Mouse (Mus musculus) liver, adult 2 months (tissue): ENCODE measurements around the gene Sept11. TPM values are rescaled to one million over a fixed set of nuclear protein-coding genes. Genes with fewer than 3 reads are reported as not detected.
A peak's percentile ranks its signal among the peaks of the same experiment; 100 is the strongest.

ENCODE experiments used
- DNase-seq: peaks from one replicate; pipeline ENCODE4 v3.0.0-alpha.2; 2011; ENCODE audit warnings: low read depth, low spot score; ENCODE audit errors: extremely low read depth
- H3K27ac ChIP-seq: fragments of 200-500 bp; replicated peaks from 2 replicates; pipeline ENCODE4 v1.5.1; 2012; ENCODE audit warnings: low read depth, mild to moderate bottlenecking, control low read depth, inconsistent platforms, low read length; ENCODE audit not compliant: insufficient read depth
- H3K27me3 ChIP-seq: fragments of 200-500 bp; 2 replicates; pipeline ENCODE4 v1.6.1; 2012; ENCODE audit warnings: mild to moderate bottlenecking, moderate library complexity, low read length, inconsistent platforms; ENCODE audit not compliant: control insufficient read depth, insufficient read depth
- H3K36me3 ChIP-seq: fragments of 200-500 bp; 2 replicates; pipeline ENCODE4 v1.6.1; 2012; ENCODE audit warnings: low read length, inconsistent platforms; ENCODE audit not compliant: control insufficient read depth, insufficient read depth
- H3K4me1 ChIP-seq: fragments of 200-500 bp; 2 replicates; pipeline ENCODE4 v1.6.1; 2011; ENCODE audit warnings: low read length; ENCODE audit not compliant: control insufficient read depth, insufficient read depth
- H3K4me3 ChIP-seq: fragments of 200-500 bp; 2 replicates; pipeline ENCODE4 v1.5.1; 2011; ENCODE audit warnings: low read depth, mild to moderate bottlenecking, control low read depth, low read length, moderate library complexity; ENCODE audit not compliant: insufficient read depth
- H3K79me2 ChIP-seq: fragments of 200-500 bp; 2 replicates; pipeline ENCODE4 v1.6.1; 2012; ENCODE audit warnings: inconsistent platforms, mild to moderate bottlenecking, low read length, moderate library complexity; ENCODE audit not compliant: control insufficient read depth, insufficient read depth
- H3K9ac ChIP-seq: fragments of 200-500 bp; 2 replicates; pipeline ENCODE4 v1.6.1; 2012; ENCODE audit warnings: low read depth, mild to moderate bottlenecking, control low read depth, inconsistent platforms, low read length
- CTCF ChIP-seq: fragments of 200-500 bp; IDR thresholded peaks from 2 replicates; pipeline ENCODE4 v1.5.1; 2011; ENCODE audit warnings: low read depth, low read length, control low read depth
- POLR2A ChIP-seq: fragments of 200-500 bp; IDR thresholded peaks from 2 replicates; pipeline ENCODE4 v1.6.1; 2011; ENCODE audit warnings: low read length, control low read depth; ENCODE audit not compliant: insufficient read depth; ENCODE audit errors: extremely low read depth
- WGBS: fragments of 180-500 bp; shearing (Covaris S2); methylation state at CpG from one replicate; pipeline ENCODE4 v1.1.7; 2018; 5-methylcytosine and 5-hydroxymethylcytosine counted together
- polyA plus RNA-seq: library from polyadenylated mRNA; depleted of rRNA; stranded (reverse); fragments of >200 nt; gene quantifications from 2 replicates; pipeline ENCODE4 v1.2.3, GENCODE M21; 2012
- total RNA-seq: library from RNA; depleted of rRNA; stranded (reverse); fragments of >200 nt; gene quantifications from 2 replicates; pipeline ENCODE4 v1.2.3, GENCODE M21; 2014

The Sept11 gene
- total and polyA plus RNA-seq, 2 experiments: 7.1 to 7.3 TPM

GRCm38 (mm10) chr5:93133445-93134244, 40.4 kb downstream of the Sept11 start:
- Histone ChIP-seq H3K27me3 (no peaks in the 10 kb centered on the region), H3K27ac (no peak overlapping the region), H3K4me3 (no peak overlapping the region), H3K4me1 (peaks cover 4% of the 10 kb centered on the region; the same call in 1 of the 2 replicates), H3K36me3 (no peaks in the 10 kb centered on the region), H3K9ac (no peak overlapping the region), H3K79me2 (no peaks in the 10 kb centered on the region)
- DNase-seq: no peak
- TF ChIP-seq CTCF (no peak), POLR2A (no peak)
- WGBS: 66% methylated on average over 10 of the region's 10 CpGs

- H3K4me1 ChIP-seq: peaks cover 4% of the 10 kb centered on the region; the same call in 1 of the 2 replicates
- H3K36me3 ChIP-seq: no peaks in the 10 kb centered on the region
- no peak overlapping the region for H3K9ac ChIP-seq
- H3K27me3 ChIP-seq: no peaks in the 10 kb centered on the region
- 78% methylated on average over 10 of the region's 10 CpGs for WGBS
- H3K4me3 ChIP-seq: no peak overlapping the region
- no peak for DNase-seq
- no peak for TF ChIP-seq CTCF
- no peak for TF ChIP-seq POLR2A
- no peak overlapping the region for H3K27ac ChIP-seq
- H3K79me2 ChIP-seq: no peaks in the 10 kb centered on the region
Observed at GRCm38 (mm10) chr5:93135368-93136107, 42.3 kb downstream of the Sept11 start.

DNA sequence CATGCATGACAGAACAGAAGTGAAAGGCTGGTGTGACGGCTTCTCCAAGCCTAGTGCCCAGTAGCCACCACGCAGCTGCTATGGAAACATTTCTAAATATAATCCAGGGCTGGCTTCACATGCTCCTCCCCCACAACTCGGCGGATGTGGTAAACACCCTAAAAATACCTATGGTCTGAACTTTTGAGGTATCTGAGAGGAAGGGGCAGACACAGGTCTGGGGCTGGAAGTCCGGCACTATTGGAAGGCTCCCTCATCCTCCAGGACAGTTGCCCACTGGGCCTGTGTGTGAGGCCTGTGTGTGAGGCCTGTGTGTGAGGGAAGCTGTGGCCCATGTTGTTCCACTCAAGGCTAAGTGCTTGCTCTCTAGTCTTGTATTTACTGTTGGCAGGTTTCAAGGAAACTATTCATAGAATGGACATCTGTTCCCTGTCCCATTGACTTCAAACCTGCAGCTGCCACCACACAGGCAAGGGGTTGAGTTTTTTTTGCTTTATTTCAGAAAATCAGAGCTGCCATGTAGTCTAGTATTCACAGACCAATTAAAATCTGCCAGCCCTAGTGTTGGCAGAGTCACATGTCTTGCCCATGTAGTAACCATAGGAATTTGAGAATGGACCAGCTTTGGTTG, 43.8 kb downstream of the Sept11 start:
- Histone ChIP-seq H3K9ac (no peak overlapping the region), H3K36me3 (no peaks in the 10 kb centered on the region), H3K27ac (no peak overlapping the region), H3K79me2 (no peaks in the 10 kb centered on the region), H3K4me1 (peaks cover 2% of the 10 kb centered on the region; the same call in 1 of the 2 replicates), H3K4me3 (no peak overlapping the region), H3K27me3 (no peaks in the 10 kb centered on the region)
- DNase-seq: no peak
- 83% methylated on average over 5 of the region's 5 CpGs for WGBS
- TF ChIP-seq CTCF (no peak), POLR2A (no peak)

GRCm38 (mm10) chr5:93139350-93139749, 46.1 kb downstream of the Sept11 start:
- TF ChIP-seq POLR2A (no peak), CTCF (no peak)
- Histone ChIP-seq H3K27ac (no peak overlapping the region), H3K36me3 (0 out of 2 replicates have a peak, but pooled peaks cover 2% of the 10 kb centered on the region), H3K4me3 (no peak overlapping the region), H3K9ac (no peak overlapping the region), H3K79me2 (no peaks in the 10 kb centered on the region), H3K27me3 (no peaks in the 10 kb centered on the region), H3K4me1 (no peaks in the 10 kb centered on the region)
- WGBS: 97% methylated on average over 9 of the region's 9 CpGs
- DNase-seq: no peak

DNA sequence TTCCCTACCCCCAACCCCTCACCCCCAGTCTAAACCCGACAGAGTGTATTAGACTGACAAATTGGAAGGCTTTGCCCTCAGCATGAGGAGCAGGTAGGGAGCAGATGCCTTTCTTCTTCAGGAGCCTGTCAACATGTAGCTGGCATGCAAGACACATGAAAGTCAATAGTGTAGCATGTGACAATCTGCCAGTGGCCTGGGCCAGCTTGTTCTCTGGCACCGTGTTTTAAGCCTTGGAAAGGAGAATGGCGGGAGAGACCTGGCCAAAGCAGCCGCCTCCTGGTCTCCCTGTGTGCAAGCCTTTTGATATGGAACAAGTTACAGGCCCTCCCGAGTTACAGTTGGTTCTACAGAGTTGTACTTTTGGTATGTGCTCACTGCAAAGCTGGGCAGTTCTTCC, 47.5 kb downstream of the Sept11 start:
- no peak overlapping the region for H3K27ac ChIP-seq
- H3K27me3 ChIP-seq: no peaks in the 10 kb centered on the region
- H3K9ac ChIP-seq: no peak overlapping the region
- peaks cover 3% of the 10 kb centered on the region; the same call in 1 of the 2 replicates for H3K4me1 ChIP-seq
- H3K4me3 ChIP-seq: no peak overlapping the region
- no peaks in the 10 kb centered on the region for H3K79me2 ChIP-seq
- 0 out of 2 replicates have a peak, but pooled peaks cover 2% of the 10 kb centered on the region for H3K36me3 ChIP-seq
- peak; percentile 18 for DNase-seq
- TF ChIP-seq POLR2A (no peak), CTCF (no peak)
- 60% methylated on average over 5 of the region's 5 CpGs for WGBS
